Mouse (Mus musculus) bone marrow macrophage, adult 2 months (primary cell): ENCODE measurements at regions not wholly inside any gene's neighbourhood (a gene's known extent, or its start where the extent isn't known, plus 50 kb on each side); places are given as distances from the start of the nearest gene placed in this dataset.

Source experiments
- CTCF ChIP-seq: IDR thresholded peaks from 2 replicates; pipeline ENCODE4 v1.5.1; 2012; ENCODE audit warnings: low read depth, mild to moderate bottlenecking, low read length, moderate library complexity
- POLR2A ChIP-seq: IDR thresholded peaks from 2 replicates; pipeline ENCODE4 v1.6.1; 2012; ENCODE audit warnings: mild to moderate bottlenecking, low read depth, low read length, borderline replicate concordance

DNA sequence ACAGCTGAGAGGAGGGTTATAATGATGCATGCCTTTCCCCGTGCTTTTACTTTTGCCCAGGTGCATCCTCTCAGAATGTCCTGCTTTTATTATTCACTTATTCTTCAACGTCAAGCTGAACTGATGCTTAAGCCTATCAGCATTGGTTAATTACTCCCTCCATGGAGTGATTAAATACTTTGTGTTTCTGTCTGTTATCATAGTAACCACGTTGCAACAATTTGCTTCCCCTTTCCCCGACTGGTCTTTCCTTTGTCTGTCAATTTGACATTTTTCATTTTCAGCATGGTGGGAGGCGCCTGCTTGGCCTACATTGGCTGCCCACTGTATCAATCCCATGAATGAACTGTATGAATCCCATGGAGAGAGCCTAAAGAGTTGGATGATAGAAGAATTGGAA lies 101.8 kb downstream of the Ccdc71l start:
- no peak for TF ChIP-seq CTCF
- TF ChIP-seq POLR2A: no peak
